Mouse (Mus musculus) T-helper 1 cell (primary cell): ENCODE results near the gene Foxp1.

Experiments
- in situ Hi-C: fragments of 300-600 bp; cut with MboI, MseI; formaldehyde crosslinking; loops from one replicate; pipeline ENCODE4 v1.15.1; 2025; ENCODE audit warnings: high pct_unique_total_duplicates

Foxp1 gene

GRCm38 (mm10) chr6:99069726-99070125, 452.8 kb downstream of the Foxp1 start:
- in situ Hi-C loops, result loop anchor here (10.0 kb wide), 1 partner anchor 455 kb away; the partner anchor contains the start of gene Foxp1

GRCm38 (mm10) chr6:99065569-99066353, 456.8 kb downstream of the Foxp1 start:
- in situ Hi-C loops, result loop anchor here (10.0 kb wide), 1 partner anchor 459 kb away; the partner anchor contains the start of gene Foxp1

DNA sequence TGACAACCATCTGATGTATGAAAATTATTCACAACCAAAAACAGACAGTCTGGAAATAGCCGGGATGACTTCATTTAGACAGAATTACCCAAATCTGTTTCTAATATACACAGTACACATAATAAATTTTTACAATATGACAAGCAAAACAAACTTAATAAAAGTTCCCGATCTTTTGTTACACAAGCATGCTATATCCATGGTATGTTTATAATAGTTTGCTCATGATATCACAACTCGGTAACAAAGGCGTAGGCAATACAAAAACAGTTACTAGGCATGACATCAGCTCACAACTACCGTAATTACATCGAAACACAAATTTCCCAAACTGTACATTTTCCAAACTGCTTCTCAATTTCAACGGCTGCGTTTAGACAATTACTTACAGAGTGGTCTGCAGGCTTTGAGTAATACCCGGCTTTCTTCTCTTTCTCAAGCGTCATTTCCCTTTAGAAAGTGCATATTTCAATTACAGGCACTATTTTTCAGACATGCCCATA, 458.5 kb downstream of the Foxp1 start:
- in situ Hi-C loops, result loop anchor here (10.0 kb wide), 1 partner anchor 461 kb away; the partner anchor contains the start of gene Foxp1

- in situ Hi-C loops, result loop anchor here (10.0 kb wide), 1 partner anchor 462 kb away; the partner anchor contains the start of gene Foxp1
Observed at GRCm38 (mm10) chr6:99062931-99063330, 459.6 kb downstream of the Foxp1 start.

- in situ Hi-C loops, result loop anchor here (10.0 kb wide), 1 partner anchor 196 kb away; no protein-coding TSS in a partner anchor
Observed at GRCm38 (mm10) chr6:99058688-99059087, 463.8 kb downstream of the Foxp1 start.

DNA sequence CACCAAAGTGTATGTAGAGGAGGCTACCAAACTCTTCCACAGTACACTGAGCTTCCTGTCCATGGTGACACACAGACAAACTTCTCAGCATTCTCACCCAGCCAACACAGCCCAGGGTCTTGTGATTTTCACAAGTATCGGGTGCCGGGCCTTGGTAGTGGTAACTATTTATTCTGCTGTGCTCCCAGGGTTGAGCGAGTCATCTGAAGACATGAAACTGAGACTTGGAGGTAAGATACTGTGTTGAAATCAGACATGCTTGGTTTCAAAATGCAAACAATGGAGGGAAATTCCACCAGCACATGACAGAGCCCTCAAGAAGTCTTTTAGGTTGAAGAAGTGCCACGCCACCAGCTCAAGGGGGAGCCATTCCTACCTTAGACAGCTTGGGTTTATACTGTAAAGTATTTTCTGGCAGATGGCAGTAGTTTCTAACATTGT, 465.4 kb downstream of the Foxp1 start:
- in situ Hi-C loops, result loop anchor here (10.0 kb wide), 1 partner anchor 198 kb away; no protein-coding TSS in a partner anchor

DNA sequence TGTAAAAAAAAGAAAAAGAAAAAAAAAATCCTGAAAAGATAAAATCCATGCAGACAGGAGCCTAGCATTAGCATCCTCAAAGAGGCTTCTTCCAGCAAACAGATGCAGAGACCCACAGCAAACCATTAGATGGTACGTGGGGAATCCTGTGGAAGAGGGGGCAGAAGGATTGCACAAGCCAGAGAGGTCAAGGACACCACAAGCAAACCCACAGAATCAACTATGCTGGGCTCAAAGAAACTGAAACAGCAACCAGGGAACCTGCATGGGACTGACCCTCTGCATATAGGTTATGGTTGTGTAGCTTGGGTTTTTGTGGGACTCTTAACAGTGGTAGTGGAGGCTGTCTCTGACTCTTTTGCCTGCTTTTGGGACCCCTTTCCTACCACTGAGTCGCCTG, 466.1 kb downstream of the Foxp1 start:
- in situ Hi-C loops, result loop anchor here (10.0 kb wide), 1 partner anchor 198 kb away; no protein-coding TSS in a partner anchor

DNA sequence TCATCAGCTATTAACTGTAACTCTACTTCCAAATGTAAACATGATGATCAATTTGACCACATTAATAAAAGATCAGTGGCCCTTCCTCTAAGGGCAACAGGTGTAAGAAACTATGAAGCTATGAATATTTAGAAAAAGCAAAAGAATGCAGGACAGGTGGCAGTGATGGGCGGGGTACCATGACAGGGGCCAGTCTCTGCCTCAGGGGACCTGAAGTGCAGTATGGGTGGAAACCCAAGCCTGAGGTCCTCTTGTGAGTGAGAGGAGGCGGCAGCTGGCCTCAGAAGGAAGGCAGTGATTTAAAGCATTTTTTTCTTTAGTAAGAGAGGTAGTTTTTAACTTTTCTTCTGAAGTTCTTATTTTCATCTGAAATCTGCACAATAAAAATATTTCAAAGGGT, 468.5 kb downstream of the Foxp1 start:
- in situ Hi-C loops, result loop anchor here (10.0 kb wide), 1 partner anchor 201 kb away; no protein-coding TSS in a partner anchor

- in situ Hi-C loops, result loop anchor here (10.0 kb wide), 1 partner anchor 202 kb away; no protein-coding TSS in a partner anchor
Observed at GRCm38 (mm10) chr6:99053111-99053510, 469.4 kb downstream of the Foxp1 start.

DNA sequence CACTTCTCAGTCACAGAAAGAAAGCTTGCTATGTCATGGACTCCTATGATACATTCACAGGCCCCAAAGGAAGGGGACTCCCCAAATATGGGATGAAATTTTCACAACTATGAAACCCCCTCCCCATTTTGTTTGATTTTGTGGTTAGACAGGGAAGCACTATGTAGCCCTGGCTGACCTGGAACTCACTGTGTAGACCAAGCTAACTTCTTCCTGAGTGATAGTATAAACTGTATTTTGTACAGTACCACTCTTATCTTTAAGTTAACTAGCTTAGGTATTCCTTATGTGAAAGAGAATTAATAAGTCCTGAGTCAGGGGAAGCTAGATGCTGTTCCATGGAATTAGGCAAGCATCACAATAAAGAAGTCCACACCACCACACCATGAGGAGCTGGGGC, 470.8 kb downstream of the Foxp1 start:
- in situ Hi-C loops, result loop anchor here (10.0 kb wide), 1 partner anchor 203 kb away; no protein-coding TSS in a partner anchor

DNA sequence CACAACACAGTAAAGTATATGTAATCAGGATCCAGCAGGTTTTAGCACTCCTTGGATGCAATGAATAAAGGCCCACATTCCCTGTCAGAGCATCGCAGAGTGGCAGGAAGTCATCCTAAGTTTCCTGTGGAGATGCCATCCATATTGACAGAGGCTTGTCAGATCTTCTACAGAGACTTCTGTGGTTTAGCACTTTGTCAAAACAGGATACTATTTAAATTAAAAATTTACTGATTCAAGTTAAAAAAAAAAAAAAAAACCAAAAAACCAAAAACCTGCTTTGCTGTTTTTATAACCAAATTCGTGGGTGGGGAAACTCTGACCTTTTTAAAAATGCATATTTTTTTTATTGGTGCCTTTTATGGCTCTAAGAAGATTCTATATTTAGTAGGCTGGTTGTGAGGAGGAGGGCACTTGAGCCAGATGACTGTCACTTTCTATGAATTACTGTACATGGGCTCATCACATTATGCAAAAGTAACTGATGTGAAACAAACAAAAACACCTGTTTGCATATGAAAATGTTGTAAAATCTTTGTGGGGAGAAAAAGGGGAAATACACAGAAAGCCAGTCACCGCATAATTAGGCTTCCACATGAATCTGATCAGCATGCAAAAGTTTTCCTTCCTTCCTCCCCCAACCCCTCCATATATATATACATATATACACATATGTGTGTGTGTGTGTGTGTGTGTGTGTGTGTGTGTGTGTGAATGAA, 472.1 kb downstream of the Foxp1 start:
- in situ Hi-C loops, result loop anchor here (10.0 kb wide), 1 partner anchor 204 kb away; no protein-coding TSS in a partner anchor

GRCm38 (mm10) chr6:99047322-99047721, 475.2 kb downstream of the Foxp1 start:
- in situ Hi-C loops, result no loop called here

DNA sequence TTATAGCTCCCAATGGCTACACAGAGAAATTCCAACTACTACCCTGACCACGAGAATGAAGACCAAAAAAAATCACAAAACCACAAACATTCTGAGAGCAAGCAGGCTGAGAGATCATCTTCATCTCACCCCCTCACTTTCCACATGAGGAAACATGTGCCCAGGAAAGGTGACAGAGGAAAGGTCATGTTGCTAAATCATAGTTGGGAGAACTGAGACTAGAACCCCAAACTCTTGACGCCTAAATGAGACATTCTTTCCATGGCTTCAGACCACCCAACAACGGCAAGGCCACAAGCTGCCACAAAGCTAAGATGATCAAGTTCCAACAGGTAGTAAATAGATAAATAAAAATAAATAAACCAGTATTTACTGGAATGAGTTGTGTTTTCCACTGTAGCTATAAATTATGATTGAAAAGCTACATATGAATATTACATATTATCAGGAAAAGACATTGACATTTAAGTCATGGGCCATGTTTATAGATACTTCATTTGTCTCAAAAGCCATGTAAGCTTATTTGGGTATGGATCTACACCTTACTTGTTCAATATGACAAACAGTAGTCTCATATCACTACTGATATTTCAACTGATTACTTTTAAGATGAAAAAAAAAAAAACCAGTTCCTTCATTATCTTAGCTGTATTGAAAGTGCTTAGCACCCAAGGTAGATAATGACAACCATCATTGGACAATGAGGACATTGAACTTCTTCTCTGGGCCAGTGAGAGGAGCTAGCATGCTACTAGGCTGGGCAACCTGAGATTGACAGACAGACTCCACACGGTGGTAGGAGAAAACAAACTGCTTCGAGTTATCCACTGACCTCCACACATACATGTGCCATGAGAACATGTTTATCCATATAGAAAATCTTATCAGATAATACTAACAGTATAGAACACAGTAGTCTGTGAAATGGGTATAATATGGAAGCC, 476.4 kb downstream of the Foxp1 start:
- in situ Hi-C loops, result no loop called here

DNA sequence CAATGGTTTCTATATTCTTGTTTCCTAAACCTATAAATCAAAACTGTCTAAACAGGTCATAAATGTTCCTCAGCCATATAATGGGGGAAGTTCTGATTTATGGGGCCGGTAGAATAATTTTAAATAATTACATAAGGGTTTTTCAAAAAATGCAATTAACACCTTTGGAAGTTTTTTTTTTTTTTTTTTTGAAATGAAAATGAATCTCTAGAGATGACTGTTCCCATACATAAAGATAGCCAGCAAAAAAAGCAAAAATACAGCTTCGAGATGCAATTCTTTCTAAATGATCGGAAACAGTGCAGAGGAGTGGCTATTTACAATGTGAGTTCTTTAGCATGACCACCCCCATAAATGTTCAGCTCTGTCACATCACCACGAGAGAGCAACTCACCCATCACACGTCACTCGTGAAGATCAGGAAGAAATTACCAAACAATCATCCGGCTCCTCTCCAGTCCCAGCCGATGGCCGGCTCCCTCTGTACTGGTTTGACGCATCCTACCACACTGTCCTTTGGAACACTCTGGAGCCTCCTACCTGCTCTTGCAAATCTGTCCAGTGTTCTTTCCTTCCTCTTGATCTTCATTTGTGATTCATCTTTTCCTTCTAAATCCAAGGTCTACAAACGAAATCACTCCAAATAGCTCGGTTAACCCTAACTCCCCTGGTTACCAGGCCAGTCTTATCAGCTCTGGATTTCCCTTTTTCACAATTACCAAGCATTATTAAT, 478.4 kb downstream of the Foxp1 start:
- in situ Hi-C loops, result no loop called here

- in situ Hi-C loops, result no loop called here
Observed at GRCm38 (mm10) chr6:99043226-99043625, 479.3 kb downstream of the Foxp1 start.

DNA sequence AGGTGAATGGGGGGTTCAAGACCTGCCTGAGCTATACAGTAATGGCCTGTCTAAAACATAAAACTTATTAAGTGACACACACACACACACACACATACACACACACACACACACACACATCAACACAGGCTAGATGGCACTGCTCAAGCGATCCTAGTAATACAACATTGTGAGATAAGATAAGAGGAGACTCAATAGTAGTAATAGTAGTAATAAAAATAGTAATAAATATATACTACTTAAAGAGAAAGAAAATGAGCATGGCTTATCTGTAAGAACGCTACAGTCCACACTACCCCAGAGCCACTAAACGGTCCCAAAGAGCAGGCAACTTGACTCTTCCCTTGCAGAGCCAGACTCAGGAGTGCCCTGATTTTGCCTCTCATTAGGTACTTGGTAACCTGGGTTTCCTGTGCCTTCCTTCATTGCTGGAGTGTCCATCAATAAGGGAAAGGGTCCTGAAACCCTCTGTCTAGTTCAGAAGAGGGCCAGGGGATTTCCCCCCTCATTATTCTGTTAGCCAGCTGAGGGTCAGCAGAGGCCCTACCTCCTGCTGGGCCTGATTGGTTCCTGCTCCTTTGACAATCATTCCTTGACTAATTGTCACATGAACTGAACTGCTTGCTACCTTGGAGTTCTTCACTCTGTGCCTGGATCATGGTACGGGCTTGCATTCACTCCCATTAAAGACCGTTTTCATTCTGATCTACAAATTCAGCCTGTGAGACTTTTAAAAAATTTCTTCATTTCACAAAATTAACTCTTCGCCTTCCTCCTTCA, 480.2 kb downstream of the Foxp1 start:
- in situ Hi-C loops, result no loop called here

DNA sequence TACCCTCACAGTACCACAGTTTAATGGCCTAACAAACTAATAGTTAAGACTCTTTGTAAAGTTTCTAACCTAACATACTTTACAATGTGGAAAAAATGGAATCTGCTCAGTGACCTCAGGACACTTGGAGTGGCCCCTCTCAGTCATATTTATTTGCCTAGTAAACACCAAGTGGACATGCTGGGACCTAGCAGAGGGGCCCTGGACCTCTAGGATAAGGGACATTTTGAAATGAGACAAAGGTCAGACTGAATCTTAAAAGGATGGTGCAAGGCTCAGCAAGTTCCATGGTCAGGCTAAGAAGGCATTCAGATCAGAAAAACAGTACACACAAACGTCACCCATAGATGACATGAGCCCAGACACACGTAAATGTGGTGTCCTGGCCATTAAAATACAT, 483.5 kb downstream of the Foxp1 start:
- in situ Hi-C loops, result no loop called here

- in situ Hi-C loops, result no loop called here
Observed at GRCm38 (mm10) chr6:99035459-99036375, 486.8 kb downstream of the Foxp1 start.
